7 mouse cellular contexts compared by ENCODE assay signal in genomic region chr10:59880837-59881236, GRCm38 (mm10). TPM values are rescaled to one million over a fixed set of nuclear protein-coding genes. Genes with fewer than 3 reads are reported as not detected.
A peak's percentile ranks its signal among the peaks of the same experiment; 100 is the strongest.
DNase-seq lines count a peak whose midpoint lies in the region; ATAC-seq and TF ChIP-seq lines count a peak whose summit lies in the region.

No protein-coding gene starts in this region.

- ATAC-seq in intestine, embryonic 14.5 days (replicated peaks; ENCODE audit: low FRiP score, low TSS enrichment, low read depth) = no peak
- ATAC-seq in liver, embryonic 15.5 days (ENCODE audit: insufficient read depth) = no peak

- no peak for TF ChIP-seq POLR2A in CH12.LX (IDR thresholded peaks at IDR 0.05; ENCODE audit: low read depth, low read length)

- peak overlapping the region; percentile 67 for H3K4me2 ChIP-seq in CH12.LX (ENCODE audit: insufficient read depth, low read depth, poor library complexity, severe bottlenecking)
- peak overlapping the region; percentile 86 for H3K4me2 ChIP-seq in intestine, embryonic 14.5 days (ENCODE audit: low read length)
- H3K4me2 ChIP-seq in liver, embryonic 15.5 days = peak overlapping the region; percentile 69

- H3K4me1 ChIP-seq in CH12.LX (ENCODE audit: control insufficient read depth in 1 of 2, insufficient read depth in 2 of 2) = peaks cover 21 to 57% of the 10 kb centered on the region in 2 experiments
- H3K4me1 ChIP-seq in ES-E14 (ENCODE audit: control insufficient read depth in 2 of 2, insufficient read depth in 2 of 2, low read length in 2 of 2, poor library complexity in 1 of 2) = 0 out of 4 replicates have a peak, but pooled peaks cover 0 to 2% of the 10 kb centered on the region in 2 experiments
- peaks cover 12% of the 10 kb centered on the region for H3K4me1 ChIP-seq in intestine, embryonic 14.5 days (replicated peaks; ENCODE audit: control insufficient read depth, insufficient read depth, low read length)
- peaks cover 83% of the 10 kb centered on the region for H3K4me1 ChIP-seq in liver, embryonic 15.5 days (replicated peaks)

- peak overlapping the region; percentile 90 to 100 (median 94) for H3K4me3 ChIP-seq in CH12.LX (replicated peaks in 1 of 3; ENCODE audit: low read depth in 2 of 3, low read length in 2 of 3, poor library complexity in 1 of 3)
- H3K4me3 ChIP-seq in ES-E14 (ENCODE audit: insufficient read depth in 1 of 2, low read depth in 1 of 2, low read length in 2 of 2, poor library complexity in 1 of 2, severe bottlenecking in 1 of 2) = peak overlapping the region in 1 of 2 experiments; percentile 95; a peak in 3 of 4 replicates
- peak overlapping the region; percentile 98 for H3K4me3 ChIP-seq in intestine, embryonic 14.5 days (ENCODE audit: low read depth, low read length)
- H3K4me3 ChIP-seq in liver, embryonic 15.5 days (replicated peaks) = peak overlapping the region; percentile 99

- H3K9ac ChIP-seq in CH12.LX (ENCODE audit: insufficient read depth, low read depth) (peak overlapping the region; percentile 89), ES-E14 (ENCODE audit: insufficient read depth, low read depth, low read length, poor library complexity, severe bottlenecking) (peak overlapping the region; percentile 25; the same call in 1 of the 2 replicates)
- peak overlapping the region; percentile 99 for H3K9ac ChIP-seq in intestine, embryonic 14.5 days (ENCODE audit: low read length)
- peak overlapping the region; percentile 97 for H3K9ac ChIP-seq in liver, embryonic 15.5 days

- in situ Hi-C loops in CH12.LX (cut with MboI; ENCODE audit: low pct_ligation_motif_present, low pct_unique_long_range_greater_than_20kb, low sequenced_read_pairs) (no loop called here), ES-E14 (cut with MboI; ENCODE audit: low sequenced_read_pairs in 2 of 2, unreplicated experiment in 2 of 2) (no loop called here)

- no peaks in the 10 kb centered on the region for H3K9me3 ChIP-seq in CH12.LX (replicated peaks; ENCODE audit: low read length)
- H3K9me3 ChIP-seq in ES-E14 (ENCODE audit: control insufficient read depth, insufficient read depth, low read depth, low read length) = no peaks in the 10 kb centered on the region
- H3K9me3 ChIP-seq in intestine, embryonic 14.5 days (ENCODE audit: control insufficient read depth, low read length) = no peaks in the 10 kb centered on the region
- no peaks in the 10 kb centered on the region for H3K9me3 ChIP-seq in liver, embryonic 15.5 days (replicated peaks)

- DNase-seq in CH12.LX (ENCODE audit: extremely low read depth) (no peak), ES-E14 (ENCODE audit: low read depth, low spot score) (no peak)
- no peak for DNase-seq in intestine, embryonic 14.5 days (ENCODE audit: low spot score)
- DNase-seq in ovary, adult 18-20 months (ENCODE audit: low spot score) = no peak
- DNase-seq in layer of hippocampus, adult 18-20 months (ENCODE audit: low spot score in 2 of 2) = no peak
- no peak for DNase-seq in thymus, postnatal 10 days (ENCODE audit: low spot score in 2 of 2)

- 90% methylated on average over 7 of the region's 7 CpGs for WGBS in intestine, embryonic 14.5 days
- WGBS in liver, embryonic 15.5 days (ENCODE audit: insufficient replicate concordance) = 52% methylated on average over 7 of the region's 7 CpGs

- TF ChIP-seq RAD21 in CH12.LX (IDR thresholded peaks at IDR 0.05; ENCODE audit: low read depth, low read length) = no peak

- TF ChIP-seq EP300 in CH12.LX (IDR thresholded peaks at IDR 0.05; ENCODE audit: low read length) = no peak

- H3K36me3 ChIP-seq in CH12.LX (replicated peaks in 1 of 2; ENCODE audit: control insufficient read depth in 1 of 2, insufficient read depth in 1 of 2, low read length in 1 of 2) (peaks cover 3 to 38% of the 10 kb centered on the region in 2 experiments), ES-E14 (ENCODE audit: control insufficient read depth, insufficient read depth, low read length, poor library complexity, severe bottlenecking) (peaks cover 2% of the 10 kb centered on the region; the same call in 1 of the 2 replicates)
- 0 out of 2 replicates have a peak, but pooled peaks cover 6% of the 10 kb centered on the region for H3K36me3 ChIP-seq in intestine, embryonic 14.5 days (ENCODE audit: control insufficient read depth, insufficient read depth, low read length)
- peaks cover 25% of the 10 kb centered on the region for H3K36me3 ChIP-seq in liver, embryonic 15.5 days (replicated peaks)

- H3K27me3 ChIP-seq in CH12.LX (replicated peaks) = no peaks in the 10 kb centered on the region
- no peaks in the 10 kb centered on the region for H3K27me3 ChIP-seq in intestine, embryonic 14.5 days (replicated peaks; ENCODE audit: control insufficient read depth, insufficient read depth, low read length)
- H3K27me3 ChIP-seq in liver, embryonic 15.5 days = no peaks in the 10 kb centered on the region

- H3K27ac ChIP-seq in CH12.LX (ENCODE audit: insufficient read depth, low read depth) (no peak overlapping the region), ES-E14 (ENCODE audit: insufficient read depth, low read depth, low read length, poor library complexity, severe bottlenecking) (no peak overlapping the region)
- H3K27ac ChIP-seq in intestine, embryonic 14.5 days (ENCODE audit: low read depth) = no peak overlapping the region
- H3K27ac ChIP-seq in liver, embryonic 15.5 days (replicated peaks) = peak overlapping the region; percentile 100

- peaks cover 51% of the 10 kb centered on the region for H3K79me2 ChIP-seq in CH12.LX (replicated peaks; ENCODE audit: control insufficient read depth, extremely low read depth, insufficient read depth, poor library complexity, severe bottlenecking)

- TF ChIP-seq CTCF in CH12.LX (conservative IDR thresholded peaks at IDR 0.05 in 1 of 2, IDR thresholded peaks at IDR 0.05 in 1 of 2; ENCODE audit: low read depth in 2 of 2, low read length in 2 of 2) = no peak

- dilution Hi-C loops in CH12.LX (cut with MboI; ENCODE audit: extremely low pct_ligation_motif_present, extremely low pct_unique_long_range_greater_than_20kb, low sequenced_read_pairs) = no loop called here

TF ChIP-seq in CH12.LX, 34 proteins besides CTCF, POLR2A, EP300 and RAD21:
- TF ChIP-seq ZC3H11A (IDR thresholded peaks at IDR 0.05; ENCODE audit: low read depth, low read length) (no peak), NRF1 (IDR thresholded peaks at IDR 0.05; ENCODE audit: low read depth, low read length) (no peak), ZMIZ1 (IDR thresholded peaks at IDR 0.05; ENCODE audit: low read depth, low read length) (no peak), ETS1 (conservative IDR thresholded peaks at IDR 0.05; ENCODE audit: low read depth, low read length) (no peak), MAX (IDR thresholded peaks at IDR 0.05; ENCODE audit: low read length) (no peak), ZNF384 (IDR thresholded peaks at IDR 0.05; ENCODE audit: low read depth, low read length) (no peak), E2F4 (IDR thresholded peaks at IDR 0.05; ENCODE audit: insufficient replicate concordance, low read depth, low read length) (no peak), TBP (conservative IDR thresholded peaks at IDR 0.05; ENCODE audit: low read depth, low read length) (no peak)

TF ChIP-seq in ES-E14, 5 proteins besides CTCF, POLR2A, EP300 and RAD21:
- no peak for TF ChIP-seq ZC3H11A (IDR thresholded peaks at IDR 0.05; ENCODE audit: borderline replicate concordance, low read depth, low read length)
- no peak for TF ChIP-seq HCFC1 (IDR thresholded peaks at IDR 0.05; ENCODE audit: borderline replicate concordance, insufficient read depth, low read length)
- no peak for TF ChIP-seq MAFK (IDR thresholded peaks at IDR 0.05; ENCODE audit: insufficient read depth, low read depth, low read length)
- TF ChIP-seq CHD2 (IDR thresholded peaks at IDR 0.05; ENCODE audit: low read depth, low read length) = no peak
- no peak for TF ChIP-seq ZNF384 (IDR thresholded peaks at IDR 0.05; ENCODE audit: low read depth, low read length)

RNA-seq across cellular contexts. Expression of gene Dnajb12, which starts 1.5 kb away (rescaled TPM):
- 17.0 and 21.5 TPM in 2 replicates for total RNA-seq in CH12.LX (2012; rRNA removed)
- 13.1 and 13.9 TPM in 2 replicates for total RNA-seq in CH12.LX (2014; rRNA removed)
- 30.3 and 35.9 TPM in 2 replicates for polyA plus RNA-seq in CH12.LX (2012; ENCODE audit: insufficient read length, low read depth)
- 38.2 and 47.8 TPM in 2 replicates for total RNA-seq in ES-E14 (2012; rRNA removed)
- polyA plus RNA-seq in intestine, embryonic 14.5 days (2014; fragmentation: Nextera tagmentation; extraction: Ambion mirVana) = 27.5 and 28.6 TPM in 2 replicates
- 14.3 and 15.0 TPM in 2 replicates for polyA plus RNA-seq in liver, embryonic 15.5 days (2015; fragmentation: Nextera tagmentation; extraction: Ambion mirVana)
- total RNA-seq in layer of hippocampus, adult 18-20 months (2021) = 10 to 100 TPM; 52.7 to 53.2 TPM

Comparison
In these comparisons a context has a peak if more than half of its experiments do, and no peak if none do; other contexts are left out.
1. H3K9ac ChIP-seq: peak in every context shown above with its lines; median percentile 99 in intestine, embryonic 14.5 days; 97 in liver, embryonic 15.5 days; 89 in CH12.LX; 25 in ES-E14.